Mouse (Mus musculus) cerebellum, adult 8-10 months (tissue): ENCODE data around the gene Prkag2.

Experiments
- DNase-seq: peaks from one replicate; pipeline ENCODE4 v3.0.0; 2022

Prkag2 gene

DNA sequence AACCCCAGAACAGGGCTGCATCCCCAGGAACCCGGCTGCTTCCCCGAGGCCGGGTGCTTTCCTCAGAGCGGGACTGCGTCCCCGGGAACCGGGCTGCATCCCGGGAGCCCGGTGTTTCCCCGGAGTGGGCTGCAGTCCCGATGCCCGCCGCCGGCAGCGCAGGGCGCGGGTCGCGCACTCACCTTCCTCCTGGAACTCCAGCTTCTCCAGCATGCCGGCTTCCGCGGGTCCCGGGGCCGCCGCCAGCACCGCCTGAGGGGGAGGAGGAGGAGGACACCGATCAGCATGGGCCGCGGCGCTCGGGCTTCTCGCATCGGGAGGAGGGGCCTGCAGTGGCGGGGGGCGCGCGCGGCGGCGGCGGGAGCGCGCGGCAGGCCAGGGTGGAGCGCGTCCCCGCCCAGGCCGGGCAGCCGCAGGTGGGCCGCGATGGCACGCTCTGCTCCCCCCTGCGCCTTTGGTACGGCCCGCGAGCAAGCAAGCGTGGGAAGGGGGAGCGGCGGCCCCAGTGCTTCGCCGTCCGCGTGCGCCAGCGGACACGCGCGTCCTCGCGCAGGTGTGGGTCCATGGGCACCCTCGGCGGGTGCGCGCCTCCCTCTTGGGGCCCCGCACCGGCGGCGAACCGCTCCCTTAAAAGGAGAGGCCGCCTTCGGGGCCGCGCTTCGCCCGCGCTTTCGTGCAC lies 192.2 kb downstream of the Prkag2 start:
- DNase-seq = peak; percentile 91

DNA sequence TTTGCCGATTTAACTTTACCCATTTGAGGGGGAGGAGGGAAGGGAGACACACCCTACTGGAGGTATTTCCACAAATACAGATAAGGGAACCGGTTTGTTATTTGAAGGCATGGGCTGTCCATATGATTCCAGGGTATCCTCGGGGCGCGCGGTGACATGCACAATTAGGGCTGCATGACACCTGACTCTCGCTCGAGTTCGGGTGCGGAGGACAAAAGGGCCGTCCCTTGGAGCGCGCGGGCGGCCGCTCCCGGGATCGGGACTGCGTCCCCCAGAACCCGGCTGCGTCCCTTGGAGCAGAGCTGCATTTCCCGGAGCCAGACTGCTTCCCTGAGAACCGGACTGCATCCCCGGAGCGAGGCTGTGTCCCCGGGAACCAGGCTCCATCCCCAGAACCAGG lies 192.7 kb downstream of the Prkag2 start:
- no peak for DNase-seq

DNA sequence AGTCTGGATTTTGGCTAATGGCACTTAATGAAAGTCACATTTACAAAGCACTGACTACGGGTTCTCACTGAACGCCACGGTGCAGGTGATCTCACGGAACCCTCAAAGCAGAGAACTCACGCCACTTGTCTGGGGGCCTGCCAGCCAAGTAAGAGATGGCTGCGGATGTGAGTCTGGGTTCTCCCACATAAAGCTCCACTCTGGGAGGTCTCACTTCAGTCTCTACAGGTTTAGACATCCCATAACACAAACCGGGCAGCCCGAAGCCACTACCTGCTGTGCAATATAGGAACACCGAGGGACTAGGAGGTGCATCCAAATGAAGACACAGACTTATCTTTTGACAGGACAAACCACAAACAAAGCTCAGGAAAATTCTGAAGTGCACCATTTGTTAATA lies 193.6 kb downstream of the Prkag2 start:
- no peak for DNase-seq

DNA sequence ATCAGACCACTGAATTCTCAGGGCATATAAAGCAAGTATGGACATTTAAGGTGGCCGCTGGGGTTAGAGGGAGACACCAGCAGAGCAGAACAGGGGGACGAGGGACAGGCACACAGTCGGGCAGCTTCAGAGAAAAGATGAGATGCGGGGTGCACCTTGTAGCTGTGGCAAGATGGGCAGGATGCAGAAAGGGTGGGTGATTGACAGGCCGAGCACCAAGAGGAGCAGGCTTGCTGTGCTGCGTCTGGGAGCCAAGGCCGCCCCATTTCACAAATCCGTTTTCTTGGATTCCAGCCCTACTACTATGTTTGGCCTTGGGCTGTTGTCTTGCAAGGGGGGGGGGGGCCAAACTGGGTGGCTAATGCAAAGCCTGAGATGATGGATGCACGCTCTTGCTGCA lies 195.5 kb downstream of the Prkag2 start:
- DNase-seq = peak; percentile 56

DNA sequence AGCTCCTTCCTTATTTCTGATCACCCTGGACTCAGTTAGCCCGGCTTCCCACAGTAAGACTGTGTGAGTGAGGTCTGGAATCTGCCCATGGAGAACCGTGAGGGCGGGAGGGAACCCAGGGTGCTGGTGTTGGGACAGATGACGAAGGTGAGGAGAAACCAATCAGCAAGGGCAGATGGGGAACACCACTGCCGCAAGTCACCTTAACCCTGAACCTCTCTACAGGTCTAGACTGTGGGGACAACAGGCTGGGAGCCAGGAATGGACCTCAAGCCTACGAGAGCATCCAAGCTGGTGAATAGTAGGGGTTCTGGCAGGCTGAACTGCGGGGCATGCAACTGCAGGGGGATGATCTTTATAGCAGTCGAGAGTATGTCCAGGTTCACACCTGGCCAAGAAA lies 196.0 kb downstream of the Prkag2 start:
- peak; percentile 37 for DNase-seq

DNA sequence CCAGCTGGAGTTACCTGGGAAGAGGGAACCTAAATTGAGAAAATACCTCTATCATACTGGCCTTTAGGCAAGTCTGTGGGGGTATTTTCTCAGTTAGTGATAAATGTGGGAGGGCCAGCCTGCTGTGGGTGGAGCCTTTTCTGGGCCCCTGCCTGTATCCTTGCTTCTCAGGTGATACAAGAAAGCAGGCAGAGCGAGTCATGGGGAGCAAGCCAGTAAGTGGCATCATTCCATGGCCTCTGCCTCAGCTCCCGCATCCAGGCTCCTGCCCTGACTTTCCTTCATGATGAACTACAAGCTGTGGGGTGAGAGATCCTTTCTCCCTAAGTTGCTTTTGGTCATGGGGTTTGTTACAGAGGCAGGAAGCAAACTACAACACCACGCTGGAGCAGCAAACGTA lies 196.4 kb downstream of the Prkag2 start:
- DNase-seq = peak; percentile 31

DNA sequence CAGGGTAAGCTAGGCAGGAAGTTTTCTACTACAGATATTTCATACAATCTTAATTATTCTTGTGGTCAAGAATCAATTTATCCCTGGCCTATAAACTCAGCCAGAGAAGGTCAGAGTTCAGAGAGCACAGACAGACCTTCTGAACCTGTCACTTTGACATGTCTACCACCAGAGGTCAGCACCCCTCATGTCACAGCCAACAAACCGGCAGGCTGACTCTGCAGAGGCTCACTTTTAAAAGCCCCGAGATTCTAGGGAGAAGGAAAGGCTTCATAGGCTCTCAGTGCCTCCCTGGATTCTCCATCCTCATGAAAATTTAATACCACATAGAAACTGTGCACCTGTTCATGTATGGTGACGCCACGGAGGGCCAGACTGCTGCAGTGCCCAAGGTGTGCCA lies 197.6 kb downstream of the Prkag2 start:
- DNase-seq = peak; percentile 36

DNA sequence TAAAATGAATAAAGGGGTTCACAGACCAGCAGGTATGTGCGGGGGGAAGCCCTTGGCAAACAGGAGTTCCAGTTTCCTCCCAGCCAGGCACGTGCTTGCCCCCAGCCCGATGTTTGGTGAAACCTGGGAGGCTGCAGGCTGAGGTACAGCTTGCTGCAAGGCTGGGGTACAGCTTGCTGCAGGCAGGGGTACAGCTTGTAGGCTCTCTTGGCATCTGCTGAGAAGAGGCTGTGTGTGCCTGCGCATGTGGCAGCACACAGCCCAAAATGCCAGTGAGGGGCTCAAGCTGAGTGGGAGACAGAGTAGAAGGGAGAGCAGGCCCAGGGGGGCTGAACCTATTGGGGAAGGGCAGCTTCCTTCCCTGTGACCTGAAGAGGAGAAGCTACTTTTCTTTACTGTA lies 204.8 kb downstream of the Prkag2 start:
- DNase-seq = no peak

DNA sequence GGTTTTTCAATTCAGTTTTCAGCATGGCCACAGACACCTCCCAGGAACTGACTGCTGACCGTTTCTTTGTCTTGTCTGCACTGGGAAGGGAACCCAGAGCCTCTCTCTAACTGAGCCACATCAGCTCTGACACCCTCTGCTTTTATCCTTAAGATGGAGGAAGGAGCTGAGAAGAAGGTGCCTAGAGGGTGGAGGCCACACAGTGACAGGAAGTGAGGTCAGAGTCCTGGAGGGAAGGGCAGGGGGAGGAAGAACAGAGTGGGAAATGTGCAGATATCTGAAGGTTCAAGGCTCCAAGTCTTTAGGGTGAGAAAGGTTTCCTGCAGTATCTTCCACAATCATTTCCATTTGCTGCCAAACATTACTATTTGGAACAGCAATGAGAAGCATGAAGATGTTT lies 205.6 kb downstream of the Prkag2 start:
- no peak for DNase-seq

DNA sequence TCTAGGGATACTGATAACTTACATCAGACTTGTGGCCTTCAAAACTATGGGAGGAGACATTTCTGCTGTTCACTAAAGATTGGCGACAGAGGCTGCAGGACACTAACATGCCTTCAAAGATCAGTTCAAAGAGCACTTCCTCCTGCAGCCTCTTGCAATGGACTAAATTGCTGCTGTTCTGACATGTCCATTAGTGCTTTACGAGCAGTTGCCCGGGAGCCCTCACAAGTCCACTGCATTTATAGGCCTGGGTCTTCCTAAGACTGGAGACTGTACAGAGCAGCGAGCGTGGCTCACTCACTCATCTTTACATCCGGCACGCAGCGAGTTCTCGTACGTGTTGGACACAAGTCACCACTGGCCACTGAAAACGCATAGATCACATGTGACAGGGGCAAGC lies 208.0 kb downstream of the Prkag2 start:
- DNase-seq = no peak

DNA sequence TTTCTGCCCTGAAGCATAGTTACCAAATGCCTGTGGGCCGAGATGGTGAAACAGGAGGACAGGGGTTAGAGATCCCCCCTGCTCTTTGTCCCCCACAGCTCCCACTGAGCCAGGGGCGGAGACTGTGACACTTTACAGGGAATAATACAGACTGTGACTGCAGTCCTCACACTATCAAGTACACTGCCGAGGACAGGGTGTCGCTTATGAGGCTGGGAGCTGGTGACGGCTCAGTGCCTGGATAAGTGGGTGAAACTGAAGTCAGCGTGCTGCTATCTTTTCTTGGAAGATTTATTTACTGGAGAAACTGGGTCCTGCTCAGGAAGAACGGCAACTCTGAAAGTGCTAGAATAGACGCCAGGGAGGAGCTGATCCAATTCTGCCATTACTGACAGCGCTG lies 210.6 kb downstream of the Prkag2 start:
- DNase-seq = no peak

DNA sequence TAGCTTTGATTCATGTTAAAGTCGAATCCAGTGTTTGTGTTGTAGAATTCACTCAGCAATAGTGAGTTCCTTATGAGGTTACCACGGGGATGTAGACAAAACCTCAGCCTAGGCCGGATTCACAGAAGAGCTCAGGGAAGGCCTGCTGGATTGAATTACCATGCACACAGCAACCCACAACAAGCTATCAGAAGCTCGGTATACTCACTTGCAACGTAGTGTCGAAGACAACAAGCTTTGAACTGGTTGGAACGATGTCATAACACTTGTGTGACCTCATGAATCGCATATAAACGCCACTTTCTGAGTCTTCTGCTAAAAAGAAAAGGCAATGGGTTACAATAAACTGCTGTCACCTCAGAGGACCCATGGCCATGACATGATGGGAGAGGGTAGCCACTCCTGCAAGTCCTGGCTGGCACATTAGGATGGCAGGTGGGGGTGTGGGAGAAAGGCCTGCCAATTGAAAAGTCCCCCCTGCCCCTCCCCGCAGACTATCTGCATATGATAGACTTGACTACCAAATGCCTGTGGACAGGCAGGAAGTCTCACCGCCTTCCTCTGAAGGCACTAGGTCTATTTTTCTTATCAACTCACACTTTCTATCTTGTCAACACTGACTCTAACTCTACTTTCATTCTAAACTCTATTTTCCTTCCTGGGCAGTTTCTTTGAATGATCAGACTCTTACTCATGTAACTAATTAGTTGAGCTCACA lies 211.4 kb downstream of the Prkag2 start:
- no peak for DNase-seq

DNA sequence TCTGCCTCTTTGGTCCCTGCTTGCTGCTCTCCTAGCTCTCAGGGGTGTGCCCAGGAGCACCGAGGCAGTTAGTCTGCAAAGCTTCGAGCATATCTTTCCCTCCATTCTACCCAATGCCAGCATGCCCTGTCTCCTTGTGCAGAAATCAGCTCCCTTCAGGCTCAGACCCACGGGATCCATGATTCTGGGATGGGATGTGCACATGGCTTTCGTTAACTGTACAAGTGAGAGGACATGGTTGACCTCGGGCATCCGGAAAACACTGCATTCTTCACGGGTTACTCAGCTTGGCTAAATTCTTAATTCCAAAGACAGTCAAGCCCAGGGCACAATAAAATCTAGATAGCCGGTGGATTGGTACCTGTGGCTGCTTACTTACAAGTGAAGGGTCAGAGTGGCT lies 213.2 kb downstream of the Prkag2 start:
- no peak for DNase-seq

DNA sequence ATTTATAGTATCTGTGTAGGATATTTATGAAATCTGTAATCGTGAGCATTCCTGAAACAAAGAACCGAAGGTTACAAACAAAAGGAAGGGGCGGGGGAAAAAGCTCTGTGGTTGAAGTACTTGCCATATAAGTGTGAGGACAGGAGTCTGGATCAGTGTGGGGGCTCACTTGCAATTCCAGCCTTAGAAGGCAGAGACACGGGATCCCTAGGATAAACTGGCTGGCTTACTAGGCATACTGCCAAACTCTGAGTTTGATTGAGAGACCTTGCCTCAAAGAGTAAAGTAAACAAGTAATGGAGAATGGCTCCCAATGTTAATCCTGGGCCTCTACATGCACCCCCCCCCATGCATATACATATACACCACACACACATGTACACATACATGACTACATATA lies 221.7 kb downstream of the Prkag2 start:
- no peak for DNase-seq

DNA sequence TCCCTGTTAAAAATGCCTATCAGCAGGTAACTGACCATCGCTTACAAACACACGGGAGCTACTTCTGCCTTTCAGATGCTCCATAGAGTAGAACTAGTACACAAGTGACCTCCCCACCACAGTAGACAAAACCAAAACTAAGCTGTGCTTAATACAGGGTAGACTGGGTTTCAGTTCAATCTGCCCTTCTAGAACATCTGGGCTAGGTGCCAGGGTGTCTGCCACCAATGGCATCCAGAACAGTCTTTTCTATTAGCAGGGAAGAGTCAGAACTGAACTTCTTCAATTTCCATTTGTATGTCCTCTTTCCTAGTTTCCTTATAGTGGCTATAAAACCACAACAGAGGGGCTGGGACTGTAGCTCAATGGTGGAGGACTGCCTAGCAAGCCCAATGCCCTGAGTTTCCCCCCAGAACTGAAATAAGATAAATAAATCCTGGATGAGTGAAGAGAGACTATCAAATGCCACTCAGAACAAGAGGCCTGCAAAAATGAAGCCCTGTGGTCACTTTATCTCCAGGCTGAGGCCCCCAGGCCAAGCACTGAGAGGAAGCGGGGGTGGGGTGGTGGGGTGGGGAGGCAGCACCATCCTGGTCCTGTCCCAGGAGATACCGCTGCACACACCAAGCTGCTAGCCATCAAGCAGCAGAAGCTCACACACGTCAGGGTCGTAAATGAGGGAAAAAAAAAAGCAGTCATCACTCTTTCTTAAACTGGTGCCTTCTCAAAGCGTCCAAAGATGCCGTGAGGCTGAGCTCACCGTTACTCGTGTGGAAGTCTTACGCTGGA lies 222.4 kb downstream of the Prkag2 start:
- DNase-seq = no peak

DNA sequence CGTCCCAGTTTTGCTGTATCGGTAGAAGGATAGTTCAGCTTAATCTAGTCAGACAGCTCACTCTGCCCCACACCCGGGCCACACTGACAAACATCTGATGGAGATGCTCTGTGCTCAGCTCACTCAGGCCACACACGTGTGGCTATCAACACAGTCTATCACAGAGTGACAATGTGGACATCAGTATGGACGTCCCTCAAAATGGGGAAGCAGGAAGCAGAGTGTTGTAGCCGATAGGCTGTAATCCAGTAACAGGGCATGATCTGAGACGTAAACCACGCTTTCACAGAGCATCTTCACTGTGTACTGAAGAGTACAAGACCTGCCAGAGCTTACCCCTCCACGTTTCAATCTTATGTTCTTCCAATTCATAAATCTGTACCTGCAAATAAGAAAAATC lies 223.8 kb downstream of the Prkag2 start:
- no peak for DNase-seq

DNA sequence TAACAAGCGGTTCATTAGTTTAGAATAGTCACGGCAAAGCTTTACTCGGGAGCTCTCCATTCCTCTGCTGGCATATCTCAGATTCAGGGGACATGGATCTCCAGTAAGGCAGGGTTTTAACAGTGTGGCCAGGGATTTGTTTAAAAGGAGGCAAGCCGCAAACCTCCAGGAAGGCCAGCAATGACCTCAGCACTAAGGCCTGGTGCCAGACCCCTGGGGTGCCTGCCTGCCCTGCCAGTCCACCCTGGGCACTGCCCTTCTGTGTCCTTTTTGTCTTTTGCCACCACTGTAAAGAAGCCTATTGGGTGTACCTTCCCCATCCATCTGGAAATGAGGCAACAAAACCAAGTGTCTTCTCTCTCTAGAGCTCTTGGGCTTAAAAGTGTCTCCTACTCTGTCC lies 226.3 kb downstream of the Prkag2 start:
- peak; percentile 96 for DNase-seq

DNA sequence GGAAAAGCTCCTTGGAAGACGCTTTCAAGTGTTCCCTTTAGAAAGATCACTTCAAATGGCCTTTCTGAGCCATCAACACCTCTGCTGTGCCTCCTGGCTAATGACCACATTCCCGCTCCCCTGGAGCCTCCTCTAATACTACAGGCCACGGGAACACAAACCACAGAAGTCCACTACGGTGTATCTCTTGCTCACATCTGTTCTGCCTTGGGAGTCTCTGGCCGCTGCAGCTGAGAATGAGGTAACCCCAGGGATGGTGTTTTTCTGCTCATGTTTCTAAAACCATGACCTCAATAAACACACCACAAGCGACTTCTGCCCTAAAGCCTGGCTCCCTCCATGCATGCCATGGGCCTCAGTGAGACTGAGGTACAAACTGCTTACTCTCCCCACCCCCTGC lies 227.2 kb downstream of the Prkag2 start:
- DNase-seq = no peak

DNA sequence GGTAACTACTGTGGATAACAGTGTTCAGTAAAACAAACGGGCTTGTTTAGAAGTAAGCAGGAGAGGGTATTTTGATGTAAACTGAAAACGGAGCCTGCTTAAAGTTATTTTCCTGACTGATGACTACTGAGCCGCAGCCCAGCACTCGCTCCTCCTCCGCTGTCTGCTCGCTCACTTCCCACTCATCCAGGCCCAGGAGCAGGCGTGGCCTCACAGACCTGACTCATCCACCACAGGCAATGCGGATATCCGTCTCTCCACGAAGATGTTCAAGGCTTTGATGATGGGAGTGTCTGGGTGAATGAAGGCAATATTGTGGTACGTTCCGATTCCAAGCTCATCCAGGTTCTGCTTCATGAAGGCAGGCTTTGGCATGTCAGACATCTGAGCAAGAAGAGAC lies 229.2 kb downstream of the Prkag2 start:
- DNase-seq = no peak

DNA sequence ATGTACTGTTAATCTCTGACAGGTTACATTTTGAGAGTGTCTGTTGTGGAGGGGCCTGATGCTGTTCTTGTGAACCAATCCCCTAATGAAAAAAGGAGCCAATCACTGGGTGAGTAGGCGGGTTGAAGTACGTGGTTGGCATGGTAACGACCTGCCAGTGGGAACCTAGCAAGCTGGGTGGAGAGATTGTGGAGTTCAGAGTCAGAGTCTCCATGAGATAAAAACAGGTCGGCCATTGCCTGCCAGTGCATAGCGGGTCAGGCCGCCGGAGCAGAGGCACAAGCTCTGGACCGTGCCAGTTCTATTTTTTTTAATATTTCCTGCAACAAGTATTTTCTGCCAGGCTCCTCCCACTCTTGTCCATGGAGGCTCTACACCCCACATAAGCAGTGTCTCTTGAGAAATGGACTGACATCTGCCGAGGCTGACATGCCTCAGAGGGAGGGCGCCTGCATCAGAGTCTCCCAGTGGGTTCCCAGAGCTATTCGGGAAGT lies 230.6 kb downstream of the Prkag2 start:
- DNase-seq = no peak

DNA sequence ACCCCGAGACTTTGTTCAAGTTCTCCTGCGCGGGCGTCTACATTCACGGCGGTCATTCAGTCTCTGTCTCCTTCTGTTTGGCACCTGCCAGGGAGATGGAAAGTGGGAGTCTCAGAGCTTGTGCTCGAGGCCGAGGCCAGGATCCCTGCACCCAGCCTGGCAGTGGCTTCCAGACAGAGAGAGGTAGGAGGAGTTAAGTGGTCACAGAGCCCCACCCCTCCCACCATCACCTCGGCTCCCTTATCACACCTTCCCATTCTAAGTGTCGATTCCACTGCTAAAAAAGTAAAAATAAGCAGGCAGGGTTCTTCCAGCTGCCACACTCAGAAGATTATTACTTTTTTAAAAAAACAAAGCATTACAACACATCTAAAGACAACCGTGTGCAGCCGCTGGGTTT lies 236.6 kb downstream of the Prkag2 start:
- no peak for DNase-seq

DNA sequence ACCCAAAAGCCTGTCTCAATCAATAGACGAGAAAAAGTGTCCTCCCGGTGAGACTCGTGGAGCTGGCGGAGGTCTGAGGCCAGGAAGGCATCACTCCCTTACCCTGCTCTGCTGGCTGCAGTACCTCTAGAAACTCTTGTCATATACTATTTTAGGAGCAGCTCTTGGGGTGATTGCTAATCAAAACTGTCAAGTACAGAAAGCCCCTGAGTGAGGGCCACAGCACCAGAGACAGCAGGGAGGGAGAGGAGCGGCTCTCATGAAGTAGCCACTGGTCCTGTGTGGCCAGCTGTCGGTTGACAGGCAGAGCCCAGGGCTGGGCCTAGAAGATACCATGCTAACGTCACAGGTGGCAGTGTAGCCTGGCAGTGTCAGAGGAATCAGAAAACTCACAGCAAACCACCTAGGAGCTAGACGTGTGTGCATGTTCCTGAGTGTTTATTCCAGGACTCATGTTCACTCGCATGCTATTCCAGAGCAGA lies 239.0 kb downstream of the Prkag2 start:
- no peak for DNase-seq

DNA sequence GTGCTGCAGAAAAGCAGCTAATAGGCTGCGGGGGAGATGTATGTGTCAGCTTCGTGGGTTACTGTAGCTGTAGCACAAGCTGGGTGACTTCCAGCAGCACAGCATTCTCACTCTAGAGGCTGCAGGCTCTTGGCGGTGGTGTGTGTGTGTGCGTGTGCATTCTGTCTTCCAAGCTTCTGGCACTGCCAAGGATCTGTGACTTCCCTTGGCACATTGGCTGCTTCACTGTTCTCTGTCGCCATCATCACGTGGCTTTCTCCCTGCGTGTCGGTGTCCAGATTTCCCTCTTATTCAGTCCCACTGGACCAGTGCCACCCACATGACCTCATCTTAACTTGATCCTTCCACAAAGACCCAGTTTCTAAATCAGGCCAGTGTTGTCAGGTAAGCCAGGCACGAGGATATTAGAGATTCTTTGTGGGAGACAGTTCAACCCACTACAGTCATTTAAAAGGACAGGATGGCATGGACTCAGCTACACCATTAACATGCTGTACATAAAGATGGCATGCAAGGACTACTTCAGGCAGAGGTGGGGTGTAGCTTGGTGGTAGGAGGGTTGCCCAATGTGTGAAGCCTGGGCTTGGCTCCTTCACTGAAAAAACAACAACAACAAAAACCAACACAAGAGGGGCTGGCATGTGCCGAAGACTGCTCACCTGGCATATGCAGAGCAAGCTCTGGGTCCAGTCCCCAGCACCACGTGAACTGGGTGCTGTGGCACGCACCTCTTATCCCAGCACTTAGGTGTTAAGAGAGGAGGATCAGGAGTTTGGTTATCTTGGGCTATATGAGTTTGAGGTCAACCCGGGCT lies 239.6 kb downstream of the Prkag2 start:
- peak; percentile 89 for DNase-seq
